Mouse (Mus musculus) gastrocnemius, postnatal 14 days (tissue): ENCODE measurements around the gene Ndufaf7. TPM values are rescaled to one million over a fixed set of nuclear protein-coding genes. Genes with fewer than 3 reads are reported as not detected.

Experiments
- DNase-seq: peaks from one replicate; pipeline ENCODE4 v3.0.0; 2021; ENCODE audit warnings: mixed read lengths
- intact Hi-C: fragments of 180-260 bp; cut with DNase I; formaldehyde crosslinking; loops from one replicate; pipeline ENCODE4 v1.15.1; 2025; ENCODE audit warnings: low total_unique reads
- long read RNA-seq, 2 experiments: library from polyadenylated mRNA; stranded (forward); transcript quantifications; one replicate each; pipeline ENCODE4 v2.0.0; 2021
- total RNA-seq, 2 experiments: library from RNA; stranded (reverse); gene quantifications; 2 replicates each; pipeline ENCODE4 v1.2.3; 2021

Gene Ndufaf7
- total RNA-seq = 10 to 100 TPM; 28.0 to 29.7 TPM
- long read RNA-seq, experiment 1, transcript Ndufaf7-201 (10 exons, 1,749 nt) = major isoform, 36 of 59 reads
- long read RNA-seq, experiment 1, partial matches to known transcripts = 20 of 59 reads
- long read RNA-seq, experiment 1, other reads (novel, unspliced or antisense) = 3 of 59 reads
- long read RNA-seq, experiment 2, transcript Ndufaf7-201 (10 exons, 1,749 nt) = major isoform, 19 of 50 reads
- long read RNA-seq, experiment 2, partial matches to known transcripts = 24 of 50 reads
- long read RNA-seq, experiment 2, other reads (novel, unspliced or antisense) = 7 of 50 reads

DNA sequence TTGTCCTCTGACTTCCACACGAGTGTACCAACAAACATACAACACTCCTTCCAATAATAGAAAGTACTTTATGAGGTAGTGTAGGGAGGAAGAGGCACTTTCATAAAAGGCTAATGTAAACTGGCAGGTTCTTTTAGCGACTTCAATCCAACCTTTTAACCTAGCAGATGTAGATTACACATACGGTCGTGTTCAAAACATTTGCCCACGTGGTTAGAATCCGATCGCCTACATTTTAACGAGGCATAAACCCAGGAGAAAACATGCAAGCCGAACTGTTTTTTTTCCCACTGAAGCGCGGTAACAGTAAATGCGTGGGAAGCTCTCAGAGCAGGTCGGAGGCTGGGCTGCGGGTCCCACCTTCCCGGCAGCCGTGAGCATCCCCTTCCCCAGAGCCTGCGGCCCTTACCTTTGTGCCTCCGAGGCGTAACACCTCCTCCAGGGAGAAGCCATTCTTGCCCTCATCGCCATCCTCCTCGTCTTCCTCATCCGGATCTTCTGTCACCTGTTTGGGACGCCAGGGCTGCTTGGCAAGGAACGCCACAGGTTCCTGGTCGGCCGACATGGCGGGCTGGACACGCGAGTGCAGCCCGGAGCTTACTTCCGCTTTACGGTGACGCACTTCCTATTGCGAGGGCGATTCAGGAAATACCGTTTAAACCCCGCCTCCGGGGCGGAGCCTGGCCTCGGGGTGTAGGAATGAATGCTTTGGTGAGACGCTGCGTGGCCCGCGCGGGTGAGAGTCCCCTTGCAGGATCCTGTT is at the start of gene Ndufaf7, which contains the start of gene Cebpz:
Gene Ndufaf7, plus strand, starts transcription at position 671 of the 763 bp plus-strand sequence.
Gene Cebpz, minus strand, starts transcription at position 601 of the 763 bp plus-strand sequence.
- intact Hi-C loops = no loop called here
- peak; percentile 97 for DNase-seq

DNA sequence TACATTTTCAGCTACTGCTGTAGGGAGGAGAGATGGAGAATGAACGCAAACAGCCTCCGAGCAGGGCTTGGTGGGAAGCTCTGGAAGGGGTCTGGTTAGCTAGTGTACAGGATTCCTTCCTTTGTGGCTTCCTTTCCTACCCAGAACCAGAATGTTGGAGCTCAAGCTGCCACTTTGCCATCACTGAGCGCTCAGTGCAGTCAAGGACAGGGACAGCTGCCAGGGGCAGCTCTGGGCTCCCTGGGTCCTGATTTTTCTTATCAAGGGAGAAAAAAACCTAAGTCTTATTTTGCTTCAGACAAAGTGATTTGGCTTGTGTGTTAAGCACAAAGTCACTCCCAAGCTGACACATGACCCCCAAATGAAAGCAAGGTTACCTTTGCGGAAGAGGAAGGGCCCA is 48.4 kb upstream of the Ndufaf7 start:
- intact Hi-C loops = no loop called here
- no peak for DNase-seq

DNA sequence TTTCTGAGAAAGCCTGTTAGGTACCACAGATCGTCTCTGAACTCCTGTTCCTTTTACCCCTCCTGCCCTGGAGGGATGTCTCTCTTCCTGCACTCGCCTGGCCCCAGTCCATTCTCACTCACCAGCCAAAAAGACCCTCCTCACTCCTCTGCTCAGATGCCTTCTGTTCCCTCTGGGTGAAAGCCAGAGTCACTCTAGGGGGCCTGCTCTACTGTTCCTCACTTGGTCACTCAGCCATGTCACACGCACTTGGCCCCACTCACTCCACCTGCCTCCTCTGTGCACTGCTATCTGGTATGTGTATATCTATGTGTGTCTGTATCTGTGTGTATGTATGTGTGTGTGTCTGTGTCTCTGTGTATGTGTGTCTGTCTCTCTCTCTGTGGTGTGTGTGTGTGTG is 47.8 kb upstream of the Ndufaf7 start:
- no peak for DNase-seq
- intact Hi-C loops = no loop called here

DNA sequence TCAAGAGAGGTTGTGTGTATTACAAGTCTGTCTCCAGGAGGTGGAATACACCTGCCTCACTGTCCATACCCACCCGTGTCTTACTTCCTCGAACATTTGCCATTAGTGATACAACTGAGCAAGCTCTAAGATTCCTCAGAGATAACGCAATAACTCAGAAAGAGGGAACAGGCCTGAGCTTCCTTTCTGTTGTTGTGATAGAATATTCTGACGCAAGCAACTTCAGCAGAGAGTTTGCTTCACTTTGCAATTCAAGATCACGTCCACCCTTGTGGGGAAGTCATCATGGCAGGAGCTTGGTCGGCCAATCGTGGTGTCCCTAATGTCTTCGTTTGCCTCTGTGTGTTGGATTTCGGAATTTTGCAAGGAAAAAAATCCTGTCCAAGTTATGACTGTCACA is 45.9 kb upstream of the Ndufaf7 start:
- intact Hi-C loops = no loop called here
- DNase-seq = no peak

DNA sequence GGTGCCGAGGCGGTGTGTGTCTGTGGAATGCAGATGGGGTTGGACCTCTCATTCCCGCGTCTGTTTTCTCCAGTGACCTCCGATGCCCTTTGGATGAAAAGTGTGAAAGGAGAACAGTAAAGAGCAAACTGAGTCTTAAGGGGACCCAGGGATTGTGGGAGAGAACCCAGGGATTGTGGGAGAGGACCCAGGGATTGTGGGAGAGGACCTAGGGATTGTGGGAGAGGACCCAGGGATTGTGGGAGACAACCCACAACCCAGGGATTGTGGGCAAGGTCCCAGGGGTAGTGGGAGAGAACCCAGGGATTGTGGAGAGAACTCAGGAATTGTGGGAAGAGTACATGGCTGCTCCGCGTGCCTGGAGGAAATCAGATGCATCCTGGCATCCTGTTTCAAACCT is 41.9 kb upstream of the Ndufaf7 start:
- DNase-seq = no peak
- intact Hi-C loops = no loop called here

- intact Hi-C loops = no loop called here
- peak; percentile 49 for DNase-seq
Observed at GRCm38 (mm10) chr17:78895394-78895793, 41.5 kb upstream of the Ndufaf7 start.

DNA sequence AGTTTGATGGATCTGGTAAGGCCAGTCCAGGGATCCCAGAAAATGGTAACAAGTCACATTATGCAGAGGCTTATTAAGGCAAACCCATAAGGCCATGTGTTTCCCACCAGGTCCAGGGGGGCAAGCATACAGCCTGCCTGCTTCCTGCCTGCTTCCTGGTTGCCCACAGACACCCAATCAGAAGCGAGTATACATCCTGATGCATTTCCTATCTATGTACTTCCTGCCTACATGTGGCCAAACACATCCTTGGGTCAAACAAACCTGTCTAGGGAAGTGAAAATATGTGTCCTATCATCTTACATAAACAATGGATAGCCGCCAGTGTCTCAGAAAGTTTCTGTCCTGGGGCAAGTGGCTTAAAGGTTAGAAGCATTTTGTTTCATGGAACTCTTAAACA is 33.8 kb upstream of the Ndufaf7 start:
- DNase-seq = no peak
- intact Hi-C loops = no loop called here

DNA sequence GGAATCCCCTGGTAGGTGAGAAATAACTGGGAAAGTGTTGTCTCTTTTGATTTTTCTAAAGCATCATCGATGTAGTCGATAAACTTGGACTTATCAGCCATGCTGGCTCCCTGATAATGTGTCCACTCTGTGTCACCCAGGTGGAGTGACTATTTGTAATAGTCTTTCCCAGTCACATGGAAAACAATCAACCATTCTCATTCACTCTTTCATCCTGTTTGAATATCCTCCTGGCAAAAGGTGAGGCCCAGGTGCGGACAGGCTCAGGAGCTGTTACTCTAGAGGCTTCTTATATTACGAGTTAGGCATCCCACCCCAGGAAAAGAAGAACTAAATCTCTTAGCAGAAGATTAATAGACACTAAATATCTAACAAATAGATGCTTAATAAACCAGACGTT is 30.0 kb upstream of the Ndufaf7 start, which contains the start of gene Sult6b1:
Gene Sult6b1, minus strand, starts transcription at position 101 of the 400 bp plus-strand sequence.
- intact Hi-C loops = no loop called here
- no peak for DNase-seq

DNA sequence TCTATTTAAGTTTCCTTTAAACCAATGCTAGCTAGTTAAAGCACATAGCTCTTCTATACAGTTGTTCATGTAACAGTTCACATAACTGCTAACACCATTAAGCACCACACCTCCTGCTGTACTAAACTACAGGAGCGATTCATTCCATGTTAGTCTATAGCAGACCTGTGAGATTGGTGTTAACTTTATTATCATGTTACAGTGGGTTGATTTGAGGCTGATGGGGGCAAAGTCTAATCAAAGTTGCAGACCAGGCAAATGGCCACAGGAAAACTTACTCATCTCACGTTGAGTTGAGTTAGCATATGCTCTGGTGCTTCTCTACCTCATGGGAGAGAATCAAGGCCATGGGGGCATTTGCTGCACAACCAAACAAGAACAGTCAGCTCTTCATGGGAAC is 27.6 kb upstream of the Ndufaf7 start:
- intact Hi-C loops = no loop called here
- no peak for DNase-seq

GRCm38 (mm10) chr17:78912861-78913281 is 24.1 kb upstream of the Ndufaf7 start:
- intact Hi-C loops = no loop called here
- no peak for DNase-seq

GRCm38 (mm10) chr17:78913921-78914320 is 23.0 kb upstream of the Ndufaf7 start:
- DNase-seq = no peak
- intact Hi-C loops = no loop called here

- DNase-seq = no peak
- intact Hi-C loops = no loop called here
Observed at GRCm38 (mm10) chr17:78915772-78916171, 21.2 kb upstream of the Ndufaf7 start.

- intact Hi-C loops = no loop called here
- peak; percentile 67 for DNase-seq
Observed at GRCm38 (mm10) chr17:78916369-78916813, 20.5 kb upstream of the Ndufaf7 start, which contains the start of gene Cebpzos. Gene Cebpzos (plus strand): TSS chr17:78916500.

- intact Hi-C loops = no loop called here
- DNase-seq = no peak
Observed at GRCm38 (mm10) chr17:78916899-78917298, 20.0 kb upstream of the Ndufaf7 start.

- intact Hi-C loops = no loop called here
Observed at GRCm38 (mm10) chr17:78917696-78918095, 19.2 kb upstream of the Ndufaf7 start.

GRCm38 (mm10) chr17:78935857-78936256 is 1.1 kb upstream of the Ndufaf7 start:
- no peak for DNase-seq
- intact Hi-C loops = no loop called here

More at GRCm38 (mm10) chr17:78917696-78918095, 19.2 kb upstream of the Ndufaf7 start:
- DNase-seq = no peak

DNA sequence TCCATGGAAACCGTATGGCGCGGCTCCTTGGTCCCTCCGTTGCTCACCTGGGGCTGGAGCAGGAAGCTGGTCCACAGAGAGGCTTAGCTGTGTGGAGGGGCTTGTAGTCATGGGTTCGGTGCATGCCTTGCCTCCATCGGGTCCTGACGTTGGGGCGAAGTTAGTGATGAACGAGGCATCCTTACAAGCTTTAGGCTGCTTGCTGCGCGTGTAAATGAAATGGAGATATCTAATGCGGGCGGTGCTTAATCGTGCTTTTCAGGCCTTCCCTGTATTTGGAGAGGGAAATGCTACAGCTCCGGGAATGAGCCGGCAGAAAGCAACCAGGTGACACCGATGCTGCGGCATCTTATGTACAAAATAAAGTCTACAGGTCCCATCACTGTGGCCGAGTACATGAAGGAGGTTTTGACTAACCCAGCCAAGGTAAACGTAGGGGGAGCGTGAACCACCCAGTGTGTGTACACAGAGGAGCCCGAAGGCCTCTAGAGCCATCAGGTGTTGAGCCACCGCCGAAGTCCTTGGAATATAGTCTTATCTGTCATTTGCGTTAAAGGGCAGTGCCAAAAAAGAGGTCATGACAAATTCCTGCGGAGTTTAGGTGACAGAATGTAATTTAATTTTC is 405 bp downstream of the Ndufaf7 start:
- intact Hi-C loops = no loop called here
- no peak for DNase-seq

DNA sequence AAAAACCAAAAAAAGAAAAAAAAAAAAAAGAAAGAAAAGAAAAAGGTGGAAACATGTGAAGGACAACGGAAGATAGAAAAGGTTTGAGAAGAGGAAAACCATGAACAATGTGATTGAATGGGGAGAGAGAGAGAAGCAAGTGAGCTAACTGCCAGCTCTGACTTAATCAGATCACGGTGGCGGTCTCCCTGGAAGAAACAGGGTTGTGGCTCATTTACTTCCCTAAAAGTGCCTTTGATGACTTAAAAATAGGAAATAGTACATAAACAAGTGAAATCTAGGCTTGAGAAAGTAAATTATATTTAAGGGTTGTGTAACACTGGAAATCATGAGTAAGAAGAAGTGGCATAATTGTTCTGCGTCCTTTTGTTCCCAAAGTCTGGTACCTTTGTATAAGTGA is 2.0 kb downstream of the Ndufaf7 start:
- DNase-seq = no peak
- intact Hi-C loops = no loop called here

DNA sequence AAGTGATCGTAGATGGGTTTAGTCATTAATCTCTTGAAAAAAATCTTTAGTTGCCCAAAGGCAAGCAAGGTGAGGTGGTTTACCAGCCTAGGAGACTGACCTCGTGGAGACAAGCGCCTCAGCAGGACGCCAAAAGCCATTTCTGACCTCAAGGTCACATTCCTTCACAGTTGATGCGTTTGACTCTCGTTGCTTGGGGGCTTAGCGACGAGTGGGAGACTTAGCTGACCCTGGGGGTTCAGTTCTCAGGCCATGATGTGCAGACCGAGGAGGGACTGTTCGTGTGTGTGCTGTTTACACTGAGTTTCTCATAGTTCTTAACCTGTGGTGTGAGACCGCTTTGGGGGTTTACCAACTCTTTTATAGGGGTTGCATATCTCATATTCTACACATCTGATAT is 5.6 kb downstream of the Ndufaf7 start:
- intact Hi-C loops = no loop called here
- DNase-seq = no peak

- intact Hi-C loops = no loop called here
- DNase-seq = no peak
Observed at GRCm38 (mm10) chr17:78951225-78951624, 14.3 kb downstream of the Ndufaf7 start.
